Mouse (Mus musculus) ES-E14 (cell line): ENCODE measurements around the gene Tdrd9.

ENCODE experiments used
- CHD2 ChIP-seq: IDR thresholded peaks from 2 replicates; pipeline ENCODE4 v1.6.1; 2014; ENCODE audit warnings: mild to moderate bottlenecking, low read depth, low read length, inconsistent platforms
- MAFK ChIP-seq: IDR thresholded peaks from 2 replicates; pipeline ENCODE4 v1.6.1; 2014; ENCODE audit warnings: mild to moderate bottlenecking, low read depth, low read length, inconsistent platforms; ENCODE audit not compliant: insufficient read depth
- ZC3H11A ChIP-seq: IDR thresholded peaks from 2 replicates; pipeline ENCODE4 v1.6.1; 2012; ENCODE audit warnings: low read depth, mild to moderate bottlenecking, inconsistent platforms, low read length, borderline replicate concordance
- ZNF384 ChIP-seq: IDR thresholded peaks from 2 replicates; pipeline ENCODE4 v1.6.1; 2012; ENCODE audit warnings: low read depth, low read length, inconsistent platforms

DNA sequence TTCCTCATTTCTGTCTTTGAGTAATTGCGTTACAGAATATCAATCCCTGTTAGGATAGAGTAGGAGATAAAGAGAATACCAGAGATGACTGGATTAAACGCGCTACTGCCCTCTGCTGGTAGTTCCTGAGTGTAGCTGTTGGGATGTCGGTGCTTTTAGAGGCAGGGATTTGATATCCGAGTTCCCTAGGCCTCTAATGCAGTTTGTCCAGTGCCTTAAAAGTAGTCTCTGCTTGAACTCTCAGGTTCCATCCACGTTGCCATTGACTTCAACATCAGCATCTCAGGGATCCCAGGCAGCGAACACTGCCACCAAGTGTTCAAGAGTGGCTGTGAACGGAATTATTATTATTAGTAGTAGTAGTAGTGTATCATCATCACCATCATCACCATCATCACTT, 29.9 kb downstream of the Tdrd9 start:
- TF ChIP-seq CHD2 (no peak), ZC3H11A (peak; percentile 45; the same call in 1 of the 2 replicates), MAFK (no peak), ZNF384 (no peak)
